Mouse (Mus musculus) midbrain, embryonic 11.5 days (tissue): Measurements from ENCODE around the gene Col3a1. TPM values are rescaled to one million over a fixed set of nuclear protein-coding genes. Genes with fewer than 3 reads are reported as not detected.

Source experiments
- ATAC-seq: fragments of 200-750 bp; cut with Nextera tagmentation; 2 replicates; pipeline ENCODE4 v1.8.0; 2017; ENCODE audit warnings: moderate TSS enrichment, moderate library complexity; ENCODE audit not compliant: low FRiP score
- DNase-seq: peaks from one replicate; pipeline ENCODE4 v3.0.0; 2015; ENCODE audit warnings: low spot score; ENCODE audit errors: missing footprints
- H3K27ac ChIP-seq: fragments of 300-500 bp; sonication (generic); 2 replicates; pipeline ENCODE4 v1.5.1; 2014; ENCODE audit warnings: low read depth, low read length
- H3K27me3 ChIP-seq: fragments of 300-500 bp; sonication (generic); 2 replicates; pipeline ENCODE4 v1.6.1; 2014; ENCODE audit warnings: mild to moderate bottlenecking, low read length, moderate library complexity, mixed read lengths; ENCODE audit not compliant: control insufficient read depth, insufficient read depth
- H3K36me3 ChIP-seq: fragments of 300-500 bp; sonication (generic); 2 replicates; pipeline ENCODE4 v1.6.1; 2014; ENCODE audit warnings: mild to moderate bottlenecking, low read length, moderate library complexity, mixed read lengths; ENCODE audit not compliant: control insufficient read depth, insufficient read depth
- H3K4me1 ChIP-seq: fragments of 300-500 bp; sonication (generic); 2 replicates; pipeline ENCODE4 v1.6.1; 2014; ENCODE audit warnings: low read length; ENCODE audit not compliant: control insufficient read depth, insufficient read depth
- H3K4me2 ChIP-seq: fragments of 300-500 bp; sonication (generic); 2 replicates; pipeline ENCODE4 v1.6.1; 2014; ENCODE audit warnings: mild to moderate bottlenecking, moderate library complexity
- H3K4me3 ChIP-seq: fragments of 300-500 bp; sonication (generic); 2 replicates; pipeline ENCODE4 v1.5.1; 2014; ENCODE audit warnings: low read depth, low read length
- H3K9ac ChIP-seq: fragments of 300-500 bp; sonication (generic); 2 replicates; pipeline ENCODE4 v1.6.1; 2014; ENCODE audit warnings: low read length
- H3K9me3 ChIP-seq: fragments of 300-500 bp; sonication (generic); 2 replicates; pipeline ENCODE4 v1.6.1; 2016; ENCODE audit warnings: low read length; ENCODE audit not compliant: control insufficient read depth
- WGBS: fragments of 180-500 bp; shearing (Covaris S2); extraction: QIAGEN DNeasy Blood & Tissue Kit; methylation state at CpG from one replicate; pipeline ENCODE4 v1.1.7; 2014; 5-methylcytosine and 5-hydroxymethylcytosine counted together
- polyA plus RNA-seq: library from polyadenylated mRNA; unstranded; fragments of >200 nt; fragmentation: Nextera tagmentation; extraction: Ambion mirVana; gene quantifications from 2 replicates; pipeline ENCODE4 v1.2.1, GENCODE M21; 2014

The Col3a1 gene
- polyA plus RNA-seq, 1 experiment from 2014 or later, result 400 TPM

GRCm38 (mm10) chr1:45312870-45313269, 1.5 kb downstream of the Col3a1 start:
- Histone ChIP-seq H3K4me3 (no peak overlapping the region), H3K36me3 (no peaks in the 10 kb centered on the region), H3K9ac (no peak overlapping the region), H3K27me3 (no peaks in the 10 kb centered on the region), H3K9me3 (no peaks in the 10 kb centered on the region), H3K4me2 (no peak overlapping the region), H3K4me1 (no peaks in the 10 kb centered on the region), H3K27ac (no peak overlapping the region)
- no peak for DNase-seq
- ATAC-seq, result no peak

DNA sequence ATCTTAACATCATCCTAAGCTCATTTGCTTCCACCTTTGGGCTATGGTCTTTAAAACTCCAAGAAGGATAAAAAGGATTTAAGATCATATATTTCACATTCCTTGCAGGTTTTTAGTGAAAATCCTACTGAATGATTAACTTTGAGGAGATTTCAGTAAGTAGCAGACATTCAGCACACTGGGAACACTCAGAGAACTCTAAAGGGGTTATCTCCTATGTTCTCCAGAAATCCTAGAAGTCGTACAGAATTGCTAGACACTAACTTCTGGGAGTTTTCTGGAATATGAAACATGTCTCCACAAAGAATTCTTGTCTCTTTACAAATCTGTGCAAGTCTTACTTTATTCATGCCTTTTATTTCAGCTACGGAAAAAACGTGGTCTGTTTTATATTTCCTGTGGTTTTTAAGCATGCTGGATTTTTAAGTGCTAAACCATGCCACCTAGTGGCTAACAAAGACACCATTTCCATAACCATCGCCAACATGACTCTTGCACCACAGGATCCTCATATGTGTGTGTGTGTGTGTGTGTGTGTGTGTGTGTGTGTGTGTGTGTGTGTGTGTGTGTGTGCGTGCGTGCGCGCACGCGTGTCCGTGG, 2.5 kb downstream of the Col3a1 start:
- no peaks in the 10 kb centered on the region for H3K36me3 ChIP-seq
- H3K9me3 ChIP-seq, result no peaks in the 10 kb centered on the region
- DNase-seq (peak; percentile 89), ATAC-seq (peak; percentile 86; the same call in 1 of the 2 replicates)
- H3K4me1 ChIP-seq, result no peaks in the 10 kb centered on the region
- WGBS, result 15% methylated on average over 5 of the region's 11 CpGs
- H3K9ac ChIP-seq, result no peak overlapping the region
- H3K4me2 ChIP-seq, result peak overlapping the region; percentile 21; the same call in 1 of the 2 replicates
- H3K27ac ChIP-seq, result no peak overlapping the region
- H3K4me3 ChIP-seq, result no peak overlapping the region
- H3K27me3 ChIP-seq, result no peaks in the 10 kb centered on the region

DNA sequence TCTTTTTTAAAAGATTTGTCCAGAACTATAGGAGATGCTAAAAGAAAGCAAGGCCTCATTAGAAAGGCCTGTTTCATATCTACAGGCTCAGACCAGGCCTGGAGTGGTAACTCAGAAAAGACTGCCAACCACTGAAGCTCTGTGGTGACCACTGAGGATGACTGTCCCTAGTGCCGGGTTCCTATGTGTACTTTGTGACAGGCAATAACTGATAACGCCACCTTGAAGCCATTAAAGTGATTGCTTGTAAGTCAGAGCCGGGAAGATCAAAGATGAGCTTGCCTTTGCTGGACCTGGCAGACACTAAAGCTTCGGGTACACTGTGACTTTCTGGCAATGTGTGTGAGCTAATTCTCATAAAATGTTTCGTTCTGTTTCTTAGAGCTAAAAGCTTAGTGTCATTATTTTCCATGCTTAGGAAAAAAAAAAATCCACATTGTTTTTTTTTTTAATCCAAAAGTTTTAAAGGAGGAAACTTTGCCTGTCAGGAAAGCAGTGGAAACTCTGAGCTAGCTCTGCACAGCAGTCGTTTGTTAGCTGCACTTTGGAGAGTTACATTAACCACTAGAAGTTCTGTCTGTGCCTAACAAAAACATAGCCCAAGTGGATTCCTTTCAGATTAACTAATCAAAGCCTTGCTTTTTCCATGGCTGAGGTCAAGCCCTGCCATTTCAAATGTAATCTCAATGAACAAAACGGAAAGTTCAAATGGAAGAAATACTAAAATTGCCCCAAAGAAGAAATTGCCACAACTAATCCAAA, 4.6 kb downstream of the Col3a1 start:
- no peak overlapping the region for H3K4me2 ChIP-seq
- peak; percentile 88 for DNase-seq

GRCm38 (mm10) chr1:45318241-45318640, 6.9 kb downstream of the Col3a1 start:
- Histone ChIP-seq H3K9ac (no peak overlapping the region), H3K9me3 (no peaks in the 10 kb centered on the region), H3K27ac (no peak overlapping the region), H3K4me2 (no peak overlapping the region), H3K27me3 (no peaks in the 10 kb centered on the region), H3K36me3 (no peaks in the 10 kb centered on the region), H3K4me1 (no peaks in the 10 kb centered on the region), H3K4me3 (no peak overlapping the region)
- no peak for ATAC-seq
- no peak for DNase-seq
- WGBS, result 80% methylated on average over 1 of the region's 1 CpGs

More for the DNA sequence above, 4.6 kb downstream of the Col3a1 start:
- Histone ChIP-seq H3K36me3 (no peaks in the 10 kb centered on the region), H3K9ac (no peak overlapping the region), H3K27ac (no peak overlapping the region), H3K4me1 (no peaks in the 10 kb centered on the region), H3K9me3 (no peaks in the 10 kb centered on the region), H3K4me3 (no peak overlapping the region), H3K27me3 (no peaks in the 10 kb centered on the region)
- no peak for ATAC-seq
- WGBS, result 60% methylated on average over 7 of the region's 7 CpGs

- no peaks in the 10 kb centered on the region for H3K36me3 ChIP-seq
- H3K4me2 ChIP-seq, result no peak overlapping the region
- H3K9me3 ChIP-seq, result no peaks in the 10 kb centered on the region
- H3K9ac ChIP-seq, result no peak overlapping the region
- DNase-seq (no peak), ATAC-seq (no peak)
- H3K27ac ChIP-seq, result no peak overlapping the region
- no peaks in the 10 kb centered on the region for H3K27me3 ChIP-seq
- no peaks in the 10 kb centered on the region for H3K4me1 ChIP-seq
- H3K4me3 ChIP-seq, result no peak overlapping the region
These were observed 9.5 kb downstream of the Col3a1 start for GRCm38 (mm10) chr1:45320861-45321260.

DNA sequence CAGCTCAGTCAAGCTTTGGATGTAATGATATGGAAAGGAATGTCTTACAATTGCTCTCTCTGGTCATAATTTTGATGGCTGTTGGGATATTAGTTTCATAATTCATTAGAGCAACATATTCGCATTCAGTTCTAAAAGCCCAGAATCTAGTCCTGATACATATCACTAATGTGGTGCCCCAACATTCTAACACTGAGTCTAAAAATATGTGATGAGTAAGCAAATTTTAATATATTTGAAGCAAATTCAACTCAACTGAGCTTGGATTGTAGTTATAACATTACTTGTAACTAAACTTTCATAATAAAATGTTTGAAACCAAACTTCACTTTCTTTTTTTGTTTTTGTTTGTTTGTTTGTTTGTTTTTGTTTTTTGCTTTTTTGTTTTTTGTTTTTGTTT, 17.8 kb downstream of the Col3a1 start:
- no peaks in the 10 kb centered on the region for H3K9me3 ChIP-seq
- no peak overlapping the region for H3K4me2 ChIP-seq
- H3K4me3 ChIP-seq, result no peak overlapping the region
- no peak overlapping the region for H3K27ac ChIP-seq
- ATAC-seq, result no peak
- H3K36me3 ChIP-seq, result no peaks in the 10 kb centered on the region
- no peak overlapping the region for H3K9ac ChIP-seq
- no peaks in the 10 kb centered on the region for H3K27me3 ChIP-seq
- no peak for DNase-seq
- no peaks in the 10 kb centered on the region for H3K4me1 ChIP-seq
- 96% methylated on average over 1 of the region's 1 CpGs for WGBS

DNA sequence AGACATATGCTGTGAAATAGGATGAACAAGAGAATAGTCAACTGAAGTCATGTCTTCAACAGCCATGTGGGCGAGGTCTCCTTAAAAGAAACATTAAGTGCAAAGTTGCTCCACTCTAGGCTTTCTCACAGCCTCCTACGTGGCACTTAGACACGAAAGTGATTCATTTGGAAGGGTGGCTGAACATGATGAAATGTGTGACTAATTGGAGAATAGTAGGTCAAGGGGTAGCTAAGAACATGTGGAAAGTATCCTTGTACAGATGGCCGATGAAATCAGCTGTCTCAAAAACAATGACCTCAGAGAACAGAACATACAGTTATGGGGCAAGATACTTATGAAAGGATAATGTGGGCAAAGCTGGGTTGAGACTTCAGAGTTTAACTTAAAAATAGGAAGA, 44.6 kb downstream of the Col3a1 start:
- Histone ChIP-seq H3K27ac (no peak overlapping the region), H3K36me3 (no peaks in the 10 kb centered on the region), H3K4me3 (no peak overlapping the region), H3K9ac (no peak overlapping the region), H3K27me3 (no peaks in the 10 kb centered on the region), H3K4me1 (no peaks in the 10 kb centered on the region), H3K9me3 (no peaks in the 10 kb centered on the region), H3K4me2 (no peak overlapping the region)
- DNase-seq (no peak), ATAC-seq (no peak)
- WGBS, result 82% methylated on average over 4 of the region's 4 CpGs

DNA sequence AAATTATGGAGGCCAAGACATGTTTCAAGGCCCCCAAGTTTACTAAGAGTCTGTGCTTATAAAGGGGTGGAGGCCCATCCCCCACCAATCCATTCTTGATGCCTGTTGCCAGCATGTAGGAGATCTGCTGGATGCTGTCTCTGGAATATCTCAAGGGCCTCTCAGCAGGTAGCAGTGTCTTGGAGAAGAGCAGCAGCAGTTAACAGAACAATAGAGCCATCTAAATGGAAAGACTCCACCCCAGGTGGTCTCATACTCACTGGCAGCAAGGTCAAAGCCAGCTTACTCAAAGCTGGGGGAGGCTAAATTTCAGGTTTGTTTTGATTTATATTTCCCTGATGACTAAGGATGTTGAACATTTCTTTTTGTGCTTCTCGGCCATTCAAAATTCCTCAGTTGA, 46.7 kb downstream of the Col3a1 start:
- WGBS, result 57% methylated on average over 1 of the region's 1 CpGs
- no peak for ATAC-seq
- Histone ChIP-seq H3K4me2 (no peak overlapping the region), H3K4me3 (no peak overlapping the region), H3K27me3 (no peaks in the 10 kb centered on the region), H3K36me3 (no peaks in the 10 kb centered on the region), H3K9me3 (no peaks in the 10 kb centered on the region), H3K9ac (no peak overlapping the region), H3K27ac (no peak overlapping the region), H3K4me1 (no peaks in the 10 kb centered on the region)
- no peak for DNase-seq

GRCm38 (mm10) chr1:45359147-45359546, 47.8 kb downstream of the Col3a1 start:
- no peaks in the 10 kb centered on the region for H3K4me1 ChIP-seq
- no peaks in the 10 kb centered on the region for H3K9me3 ChIP-seq
- no peaks in the 10 kb centered on the region for H3K36me3 ChIP-seq
- WGBS, result 79% methylated on average over 2 of the region's 2 CpGs
- no peak for ATAC-seq
- no peak overlapping the region for H3K27ac ChIP-seq
- H3K9ac ChIP-seq, result no peak overlapping the region
- H3K4me3 ChIP-seq, result no peak overlapping the region
- DNase-seq, result no peak
- no peak overlapping the region for H3K4me2 ChIP-seq
- no peaks in the 10 kb centered on the region for H3K27me3 ChIP-seq
